Mouse (Mus musculus): ENCODE measurements around the gene Cyp3a11.
"Not testable (repeated sequence)": the region's sequence is repeated elsewhere in the genome, so short reads cannot be mapped to it uniquely, and the experiment has no call there.

GRCm38 (mm10) chr5:145805796-145806195 lies 74.0 kb downstream of the Cyp3a11 start, which contains the start of gene Cyp3a44:
- not testable (repeated sequence) for TF ChIP-seq POLR2A, CTCF (IDR thresholded peaks at IDR 0.05; ENCODE audit: insufficient read depth, low read depth, low read length)

Data from olfactory bulb, adult 2 months (tissue).